ENCODE assay signal across 8 mouse cellular contexts in the genomic region with DNA sequence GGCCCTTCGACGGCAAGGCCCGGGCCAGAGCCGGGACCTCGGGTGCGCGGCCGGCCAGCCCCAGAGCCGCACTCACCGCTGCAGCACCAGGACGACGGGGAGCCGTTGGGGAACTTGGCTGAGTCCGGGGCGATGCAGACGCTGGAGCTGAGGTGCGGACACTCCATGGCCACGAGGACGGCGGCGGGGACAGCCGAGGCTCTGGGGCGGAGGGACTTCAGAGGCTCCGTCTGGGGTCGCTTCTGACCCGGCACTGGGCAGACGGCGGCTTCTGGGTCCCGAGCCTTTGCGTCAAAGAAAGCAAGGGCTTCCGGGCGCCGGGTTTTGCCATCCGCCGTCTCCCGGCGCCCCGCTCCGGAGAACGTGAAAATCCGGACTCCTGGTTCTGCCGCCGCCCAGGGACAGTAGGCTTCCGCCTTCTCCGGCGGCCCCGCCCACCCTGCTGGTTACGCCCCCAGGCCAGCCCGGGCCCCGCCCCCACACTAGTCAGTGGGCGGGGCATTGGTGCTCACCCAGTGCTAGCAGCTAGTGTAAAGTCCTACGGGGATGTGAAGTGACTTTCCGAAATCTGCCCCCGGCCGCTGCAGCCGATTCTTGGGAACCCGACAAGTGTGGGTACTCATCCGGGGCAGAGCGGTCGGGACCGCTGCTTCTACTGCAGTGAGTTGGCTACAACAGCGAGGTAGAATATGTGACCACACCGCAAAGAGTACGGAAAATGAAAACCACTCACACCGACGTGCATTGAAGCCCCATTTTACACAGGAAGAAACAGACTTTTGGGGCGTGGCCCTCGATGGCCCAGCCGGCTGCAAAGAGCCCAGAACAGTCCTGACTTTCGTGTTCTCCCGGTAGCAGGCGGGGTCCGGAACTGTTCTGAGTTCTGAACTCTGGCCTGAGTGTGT. TPM values are rescaled to one million over a fixed set of nuclear protein-coding genes. Genes with fewer than 3 reads are reported as not detected.
DNase-seq lines count a peak whose midpoint lies in the region; ATAC-seq and TF ChIP-seq lines count a peak whose summit lies in the region.

TSS of gene Usp3 (minus strand) at position 435 of the 905 bp plus-strand sequence.

- ATAC-seq in forebrain, embryonic 16.5 days: peak; percentile 91
- ATAC-seq in lung, embryonic 14.5 days (ENCODE audit: insufficient read depth): peak; percentile 92

- in situ Hi-C loops in ES-E14 (cut with MboI; ENCODE audit: low sequenced_read_pairs in 2 of 2, unreplicated experiment in 2 of 2): no loop called here

- H3K36me3 ChIP-seq in ES-E14 (ENCODE audit: control insufficient read depth, insufficient read depth, low read length, poor library complexity, severe bottlenecking): no peaks in the 10 kb centered on the region
- H3K36me3 ChIP-seq in forebrain, embryonic 16.5 days (ENCODE audit: control insufficient read depth, insufficient read depth): no peaks in the 10 kb centered on the region
- H3K36me3 ChIP-seq in lung, embryonic 14.5 days (ENCODE audit: insufficient read depth): no peaks in the 10 kb centered on the region
- no peaks in the 10 kb centered on the region for H3K36me3 ChIP-seq in thymus, adult 2 months (ENCODE audit: control insufficient read depth, insufficient read depth, low read length)

- H3K4me3 ChIP-seq in ES-E14 (ENCODE audit: insufficient read depth in 1 of 2, low read depth in 1 of 2, low read length in 2 of 2, poor library complexity in 1 of 2, severe bottlenecking in 1 of 2): peak within 1 kb of the TSS; percentile 82 to 87
- peak within 1 kb of the TSS; percentile 70 for H3K4me3 ChIP-seq in forebrain, embryonic 16.5 days (replicated peaks; ENCODE audit: low read length)
- H3K4me3 ChIP-seq in layer of hippocampus, adult 2 months: peak within 1 kb of the TSS; percentile 98
- H3K4me3 ChIP-seq in lung, embryonic 14.5 days (ENCODE audit: low read depth, low read length): peak within 1 kb of the TSS; percentile 88
- H3K4me3 ChIP-seq in olfactory bulb, adult 2 months (ENCODE audit: insufficient read depth, low read depth, low read length): peak within 1 kb of the TSS; percentile 74
- H3K4me3 ChIP-seq in thymus, adult 2 months (ENCODE audit: control insufficient read depth, insufficient read depth, low read length): peak within 1 kb of the TSS; percentile 96

- under 1% methylated on average over 73 of the region's 73 CpGs for WGBS in forebrain, embryonic 16.5 days
- WGBS in lung, embryonic 14.5 days: under 1% methylated on average over 72 of the region's 73 CpGs
- under 1% methylated on average over 73 of the region's 73 CpGs for WGBS in olfactory bulb, adult 2 months
- under 1% methylated on average over 73 of the region's 73 CpGs for WGBS in thymus, adult 2 months

- H3K27me3 ChIP-seq in forebrain, embryonic 16.5 days (replicated peaks; ENCODE audit: control insufficient read depth, insufficient read depth, low read length): no peaks in the 10 kb centered on the region
- no peaks in the 10 kb centered on the region for H3K27me3 ChIP-seq in lung, embryonic 14.5 days (ENCODE audit: insufficient read depth, low read length)
- no peaks in the 10 kb centered on the region for H3K27me3 ChIP-seq in thymus, adult 2 months (ENCODE audit: control insufficient read depth, insufficient read depth, low read length)

- no peak within 1 kb of the TSS for H3K27ac ChIP-seq in ES-E14 (ENCODE audit: insufficient read depth, low read depth, low read length, poor library complexity, severe bottlenecking)
- peak within 1 kb of the TSS; percentile 93 for H3K27ac ChIP-seq in forebrain, embryonic 16.5 days (ENCODE audit: low read length)
- peak within 1 kb of the TSS; percentile 94 for H3K27ac ChIP-seq in layer of hippocampus, adult 2 months
- peak within 1 kb of the TSS; percentile 94 for H3K27ac ChIP-seq in lung, embryonic 14.5 days (ENCODE audit: low read depth)
- peak within 1 kb of the TSS; percentile 68 for H3K27ac ChIP-seq in olfactory bulb, adult 2 months (ENCODE audit: insufficient read depth, low read depth, low read length)
- H3K27ac ChIP-seq in thymus, adult 2 months (ENCODE audit: control insufficient read depth, insufficient read depth, low read length): peak within 1 kb of the TSS; percentile 97

- H3K4me1 ChIP-seq in ES-E14 (ENCODE audit: control insufficient read depth in 2 of 2, insufficient read depth in 2 of 2, low read length in 2 of 2, poor library complexity in 1 of 2): 0 out of 4 replicates have a peak, but pooled peaks cover 0 to 2% of the 10 kb centered on the region in 2 experiments
- peaks cover 29% of the 10 kb centered on the region for H3K4me1 ChIP-seq in forebrain, embryonic 16.5 days (replicated peaks; ENCODE audit: control insufficient read depth, insufficient read depth, low read length)
- peaks cover 8% of the 10 kb centered on the region; the same call in 1 of the 2 replicates for H3K4me1 ChIP-seq in lung, embryonic 14.5 days (ENCODE audit: insufficient read depth)
- H3K4me1 ChIP-seq in olfactory bulb, adult 2 months (ENCODE audit: control insufficient read depth, insufficient read depth, low read length): peaks cover 10% of the 10 kb centered on the region
- H3K4me1 ChIP-seq in thymus, adult 2 months (replicated peaks; ENCODE audit: control insufficient read depth, insufficient read depth, low read length): peaks cover 30% of the 10 kb centered on the region

- TF ChIP-seq CTCF in layer of hippocampus, adult 2 months (conservative IDR thresholded peaks at IDR 0.05): no peak
- TF ChIP-seq CTCF in lung, embryonic 14.5 days (IDR thresholded peaks at IDR 0.05; ENCODE audit: low read depth): no peak
- no peak for TF ChIP-seq CTCF in olfactory bulb, adult 2 months (IDR thresholded peaks at IDR 0.05; ENCODE audit: insufficient read depth, low read depth, low read length)
- no peak for TF ChIP-seq CTCF in thymus, adult 2 months (IDR thresholded peaks at IDR 0.05; ENCODE audit: borderline replicate concordance, control insufficient read depth, extremely low read depth, insufficient read depth, low read length, poor library complexity)

- H3K9me3 ChIP-seq in ES-E14 (ENCODE audit: control insufficient read depth, insufficient read depth, low read depth, low read length): no peaks in the 10 kb centered on the region
- no peaks in the 10 kb centered on the region for H3K9me3 ChIP-seq in forebrain, embryonic 16.5 days (ENCODE audit: control insufficient read depth, low read length)
- H3K9me3 ChIP-seq in lung, embryonic 14.5 days (ENCODE audit: low read depth, low read length): no peaks in the 10 kb centered on the region

- peak; percentile 88 for DNase-seq in ES-E14 (ENCODE audit: low read depth, low spot score)
- peak; percentile 94 for DNase-seq in cerebellum, adult 11-12 months
- peak; percentile 98 for DNase-seq in heart, postnatal 36 days
- peak; percentile 92 to 95 for DNase-seq in layer of hippocampus, adult 2 months (ENCODE audit: low spot score in 2 of 2)
- DNase-seq in lung, embryonic 14.5 days: peak; percentile 98
- DNase-seq in thymus, adult 2 months: peak; percentile 95

- H3K9ac ChIP-seq in ES-E14 (ENCODE audit: insufficient read depth, low read depth, low read length, poor library complexity, severe bottlenecking): peak within 1 kb of the TSS; percentile 73
- H3K9ac ChIP-seq in forebrain, embryonic 16.5 days (replicated peaks; ENCODE audit: low read depth, low read length): peak within 1 kb of the TSS; percentile 97
- H3K9ac ChIP-seq in lung, embryonic 14.5 days: peak within 1 kb of the TSS; percentile 98

- peak within 1 kb of the TSS; percentile 72 for H3K4me2 ChIP-seq in forebrain, embryonic 16.5 days (ENCODE audit: low read length)
- H3K4me2 ChIP-seq in lung, embryonic 14.5 days: peak within 1 kb of the TSS; percentile 86

- peak; percentile 55 for TF ChIP-seq POLR2A in olfactory bulb, adult 2 months (IDR thresholded peaks at IDR 0.05; ENCODE audit: insufficient read depth, low read depth, low read length)
- peak; percentile 81 for TF ChIP-seq POLR2A in thymus, adult 2 months (IDR thresholded peaks at IDR 0.05; ENCODE audit: control insufficient read depth, extremely low read depth, insufficient read depth, low read length, poor library complexity)

- intact Hi-C loops in heart, postnatal 36 days (cut with DNase I): loop anchor here (1.0 to 10.0 kb wide), 4 partner anchors 36 to 768 kb away; partner anchors contain the start of genes Ciao2a, Snx1 and Zfp609

TF ChIP-seq in ES-E14, 5 proteins besides CTCF, POLR2A, EP300 and RAD21:
- TF ChIP-seq CHD2 (IDR thresholded peaks at IDR 0.05; ENCODE audit: low read depth, low read length) (no peak), ZNF384 (IDR thresholded peaks at IDR 0.05; ENCODE audit: low read depth, low read length) (no peak), HCFC1 (IDR thresholded peaks at IDR 0.05; ENCODE audit: borderline replicate concordance, insufficient read depth, low read length) (peak; percentile 72; the same call in 1 of the 2 replicates)

RNA-seq across cellular contexts. Expression of gene Usp3, which starts in this region (rescaled TPM):
- 11.9 and 12.4 TPM in 2 replicates for total RNA-seq in ES-E14 (2012; rRNA removed)
- polyA plus RNA-seq in forebrain, embryonic 16.5 days (2015; fragmentation: Nextera tagmentation; extraction: Ambion mirVana): 93.0 and 110 TPM in 2 replicates
- total RNA-seq in heart, postnatal 36 days (2021): 10 to 100 TPM; 22.1 to 30.2 TPM
- total RNA-seq in layer of hippocampus, adult 2 months (2021): 10 to 100 TPM; 41.8 to 45.5 TPM
- polyA plus RNA-seq in lung, embryonic 14.5 days (2014; fragmentation: Nextera tagmentation; extraction: Ambion mirVana): 73.7 and 73.9 TPM in 2 replicates
- polyA plus RNA-seq in olfactory bulb, adult 2 months (2012; ENCODE audit: insufficient read depth, insufficient read length, low replicate concordance, missing spikeins): 943 TPM in 1 of 2 replicates, not detected in the other
- 66.1 and 70.5 TPM in 2 replicates for polyA plus RNA-seq in thymus, adult 2 months (2012; rRNA removed)
